Mouse (Mus musculus) midbrain, embryonic 16.5 days (tissue): Measurements from ENCODE around the gene Qtrt1. TPM values are rescaled to one million over a fixed set of nuclear protein-coding genes. Genes with fewer than 3 reads are reported as not detected.

Experiments
- polyA plus RNA-seq: library from polyadenylated mRNA; unstranded; fragments of >200 nt; fragmentation: Nextera tagmentation; extraction: Ambion mirVana; gene quantifications from 2 replicates; pipeline ENCODE4 v1.2.1, GENCODE M21; 2015

Gene Qtrt1
- polyA plus RNA-seq, 1 experiment from 2014 or later = 54.0 TPM

Other genes starting within 250 kb of the Qtrt1 start
- 44.2 and 49.3 TPM in 2 replicates for gene Pde4a, start 246.1 kb upstream of the Qtrt1 start, polyA plus RNA-seq
- gene Keap1, start 172.5 kb upstream of the Qtrt1 start, polyA plus RNA-seq = 68.0 and 69.9 TPM in 2 replicates
- gene S1pr5, start 163.4 kb upstream of the Qtrt1 start, polyA plus RNA-seq = 3.7 and 4.3 TPM in 2 replicates
- 43.0 and 47.9 TPM in 2 replicates for gene Atg4d, start 146.5 kb upstream of the Qtrt1 start, polyA plus RNA-seq
- 17.0 and 18.3 TPM in 2 replicates for gene Kri1, start 123.9 kb upstream of the Qtrt1 start, polyA plus RNA-seq
- gene Cdkn2d, start 120.4 kb upstream of the Qtrt1 start, polyA plus RNA-seq = 98.9 and 117 TPM in 2 replicates
- gene Ap1m2, start 99.5 kb upstream of the Qtrt1 start, polyA plus RNA-seq = 1.6 and 2.1 TPM in 2 replicates
- gene Slc44a2, start 91.1 kb upstream of the Qtrt1 start, polyA plus RNA-seq = 65.5 and 69.1 TPM in 2 replicates
- gene Ilf3, start 44.0 kb upstream of the Qtrt1 start, polyA plus RNA-seq = 228 and 245 TPM in 2 replicates
- gene Dnm2, start 13.1 kb downstream of the Qtrt1 start, polyA plus RNA-seq = 63.2 and 64.5 TPM in 2 replicates
- gene Tmed1, start 98.4 kb downstream of the Qtrt1 start, polyA plus RNA-seq = 54.5 and 55.2 TPM in 2 replicates
- 1.8 TPM in 2 replicates for gene AB124611, start 114.3 kb downstream of the Qtrt1 start, polyA plus RNA-seq
- gene Carm1, start 135.1 kb downstream of the Qtrt1 start, polyA plus RNA-seq = 22.5 and 27.4 TPM in 2 replicates
- gene Timm29, start 180.9 kb downstream of the Qtrt1 start, polyA plus RNA-seq = 58.6 and 59.0 TPM in 2 replicates
- 24.9 and 26.9 TPM in 2 replicates for gene Yipf2, start 181.0 kb downstream of the Qtrt1 start, polyA plus RNA-seq
- 129 and 137 TPM in 2 replicates for gene Smarca4, start 204.3 kb downstream of the Qtrt1 start, polyA plus RNA-seq